Mouse (Mus musculus): ENCODE measurements around the gene Hs6st1. TPM values are rescaled to one million over a fixed set of nuclear protein-coding genes. Genes with fewer than 3 reads are reported as not detected.

Gene Hs6st1
- polyA plus RNA-seq, 1 experiment from 2014 or later = 13.2 TPM

GRCm38 (mm10) chr1:36105917-36106706 is 37.9 kb downstream of the Hs6st1 start:
- Histone ChIP-seq H3K4me2 (no peak overlapping the region), H3K36me3 (replicated peaks) (peaks cover 58% of the 10 kb centered on the region), H3K4me1 (replicated peaks) (peaks cover 6% of the 10 kb centered on the region), H3K9me3 (replicated peaks) (no peaks in the 10 kb centered on the region), H3K27me3 (no peaks in the 10 kb centered on the region), H3K9ac (no peak overlapping the region), H3K4me3 (replicated peaks) (no peak overlapping the region), H3K27ac (replicated peaks) (no peak overlapping the region; the same call in 1 of the 2 replicates)
- ATAC-seq (ENCODE audit: insufficient read depth) = no peak
- WGBS (ENCODE audit: insufficient replicate concordance) = 90% methylated on average over 11 of the region's 11 CpGs

GRCm38 (mm10) chr1:36109987-36110386 is 41.8 kb downstream of the Hs6st1 start:
- no peak overlapping the region for H3K4me2 ChIP-seq
- 66% methylated on average over 4 of the region's 4 CpGs for WGBS (ENCODE audit: insufficient replicate concordance)
- no peaks in the 10 kb centered on the region for H3K9me3 ChIP-seq (replicated peaks)
- peaks cover 20% of the 10 kb centered on the region for H3K36me3 ChIP-seq (replicated peaks)
- no peaks in the 10 kb centered on the region for H3K4me1 ChIP-seq (replicated peaks)
- peaks cover 18% of the 10 kb centered on the region for H3K27me3 ChIP-seq
- no peak overlapping the region for H3K4me3 ChIP-seq (replicated peaks)
- H3K9ac ChIP-seq = no peak overlapping the region
- ATAC-seq (ENCODE audit: insufficient read depth) = no peak
- no peak overlapping the region for H3K27ac ChIP-seq (replicated peaks)

GRCm38 (mm10) chr1:36112665-36113064 is 44.5 kb downstream of the Hs6st1 start:
- no peaks in the 10 kb centered on the region for H3K36me3 ChIP-seq (replicated peaks)
- no peak overlapping the region for H3K9ac ChIP-seq
- H3K4me2 ChIP-seq = no peak overlapping the region
- ATAC-seq (ENCODE audit: insufficient read depth) = no peak
- H3K4me3 ChIP-seq (replicated peaks) = no peak overlapping the region
- H3K9me3 ChIP-seq (replicated peaks) = no peaks in the 10 kb centered on the region
- no peaks in the 10 kb centered on the region for H3K4me1 ChIP-seq (replicated peaks)
- H3K27me3 ChIP-seq = peaks cover 34% of the 10 kb centered on the region
- 79% methylated on average over 3 of the region's 3 CpGs for WGBS (ENCODE audit: insufficient replicate concordance)
- H3K27ac ChIP-seq (replicated peaks) = no peak overlapping the region

- Histone ChIP-seq H3K9me3 (replicated peaks) (no peaks in the 10 kb centered on the region), H3K36me3 (replicated peaks) (no peaks in the 10 kb centered on the region), H3K9ac (no peak overlapping the region), H3K4me2 (no peak overlapping the region), H3K4me1 (replicated peaks) (no peaks in the 10 kb centered on the region), H3K27ac (replicated peaks) (no peak overlapping the region), H3K4me3 (replicated peaks) (no peak overlapping the region), H3K27me3 (peaks cover 40% of the 10 kb centered on the region)
- ATAC-seq (ENCODE audit: insufficient read depth) = no peak
- WGBS (ENCODE audit: insufficient replicate concordance) = 40% methylated on average over 8 of the region's 8 CpGs
These were observed 45.5 kb downstream of the Hs6st1 start for GRCm38 (mm10) chr1:36113670-36114069.

- Histone ChIP-seq H3K36me3 (replicated peaks) (no peaks in the 10 kb centered on the region), H3K9me3 (replicated peaks) (no peaks in the 10 kb centered on the region), H3K27me3 (peaks cover 40% of the 10 kb centered on the region), H3K9ac (no peak overlapping the region), H3K4me3 (replicated peaks) (no peak overlapping the region), H3K4me2 (no peak overlapping the region), H3K4me1 (replicated peaks) (no peaks in the 10 kb centered on the region), H3K27ac (replicated peaks) (no peak overlapping the region)
- no peak for ATAC-seq (ENCODE audit: insufficient read depth)
- WGBS (ENCODE audit: insufficient replicate concordance) = 64% methylated on average over 3 of the region's 3 CpGs
These were observed 46.6 kb downstream of the Hs6st1 start for GRCm38 (mm10) chr1:36114844-36115243.

- Histone ChIP-seq H3K36me3 (replicated peaks) (no peaks in the 10 kb centered on the region), H3K27ac (replicated peaks) (no peak overlapping the region), H3K9me3 (replicated peaks) (no peaks in the 10 kb centered on the region), H3K27me3 (peaks cover 40% of the 10 kb centered on the region), H3K9ac (no peak overlapping the region), H3K4me3 (replicated peaks) (no peak overlapping the region), H3K4me2 (no peak overlapping the region), H3K4me1 (replicated peaks) (no peaks in the 10 kb centered on the region)
- 55% methylated on average over 5 of the region's 5 CpGs for WGBS (ENCODE audit: insufficient replicate concordance)
- no peak for ATAC-seq (ENCODE audit: insufficient read depth)
These were observed 48.3 kb downstream of the Hs6st1 start for GRCm38 (mm10) chr1:36116488-36116887.

- Histone ChIP-seq H3K9ac (no peak overlapping the region), H3K9me3 (replicated peaks) (no peaks in the 10 kb centered on the region), H3K4me1 (replicated peaks) (no peaks in the 10 kb centered on the region), H3K4me3 (replicated peaks) (no peak overlapping the region), H3K4me2 (no peak overlapping the region), H3K27me3 (peaks cover 38% of the 10 kb centered on the region), H3K27ac (replicated peaks) (no peak overlapping the region), H3K36me3 (replicated peaks) (no peaks in the 10 kb centered on the region)
- no peak for ATAC-seq (ENCODE audit: insufficient read depth)
- WGBS (ENCODE audit: insufficient replicate concordance) = 68% methylated on average over 9 of the region's 9 CpGs
These were observed 50.0 kb downstream of the Hs6st1 start for GRCm38 (mm10) chr1:36118061-36118685.

GRCm38 (mm10) chr1:36118958-36119357 is 50.8 kb downstream of the Hs6st1 start:
- Histone ChIP-seq H3K27ac (replicated peaks) (no peak overlapping the region), H3K4me2 (no peak overlapping the region), H3K4me1 (replicated peaks) (no peaks in the 10 kb centered on the region), H3K27me3 (peaks cover 32% of the 10 kb centered on the region), H3K4me3 (replicated peaks) (no peak overlapping the region), H3K36me3 (replicated peaks) (no peaks in the 10 kb centered on the region), H3K9ac (no peak overlapping the region), H3K9me3 (replicated peaks) (no peaks in the 10 kb centered on the region)
- WGBS (ENCODE audit: insufficient replicate concordance) = 70% methylated on average over 3 of the region's 3 CpGs
- ATAC-seq (ENCODE audit: insufficient read depth) = no peak

GRCm38 (mm10) chr1:36119426-36119825 is 51.2 kb downstream of the Hs6st1 start:
- Histone ChIP-seq H3K4me2 (no peak overlapping the region), H3K4me3 (replicated peaks) (no peak overlapping the region), H3K27ac (replicated peaks) (no peak overlapping the region), H3K9me3 (replicated peaks) (no peaks in the 10 kb centered on the region), H3K36me3 (replicated peaks) (no peaks in the 10 kb centered on the region), H3K4me1 (replicated peaks) (no peaks in the 10 kb centered on the region), H3K9ac (no peak overlapping the region), H3K27me3 (peaks cover 27% of the 10 kb centered on the region)
- 78% methylated on average over 4 of the region's 4 CpGs for WGBS (ENCODE audit: insufficient replicate concordance)
- no peak for ATAC-seq (ENCODE audit: insufficient read depth)

- Histone ChIP-seq H3K9me3 (replicated peaks) (no peaks in the 10 kb centered on the region), H3K4me1 (replicated peaks) (no peaks in the 10 kb centered on the region), H3K4me3 (replicated peaks) (no peak overlapping the region), H3K9ac (no peak overlapping the region), H3K4me2 (no peak overlapping the region), H3K27ac (replicated peaks) (no peak overlapping the region), H3K36me3 (replicated peaks) (no peaks in the 10 kb centered on the region), H3K27me3 (peaks cover 12% of the 10 kb centered on the region; the same call in 1 of the 2 replicates)
- ATAC-seq (ENCODE audit: insufficient read depth) = no peak
- WGBS (ENCODE audit: insufficient replicate concordance) = 68% methylated on average over 8 of the region's 8 CpGs
These were observed 53.0 kb downstream of the Hs6st1 start for GRCm38 (mm10) chr1:36121172-36121571.

- ATAC-seq (ENCODE audit: insufficient read depth) = no peak
- peaks cover 32% of the 10 kb centered on the region for H3K4me1 ChIP-seq (replicated peaks)
These were observed 56.9 kb downstream of the Hs6st1 start for GRCm38 (mm10) chr1:36125076-36125475.

More at GRCm38 (mm10) chr1:36125076-36125475, 56.9 kb downstream of the Hs6st1 start:
- no peaks in the 10 kb centered on the region for H3K36me3 ChIP-seq (replicated peaks)
- H3K27ac ChIP-seq (replicated peaks) = no peak overlapping the region
- H3K27me3 ChIP-seq = no peaks in the 10 kb centered on the region
- H3K9ac ChIP-seq = no peak overlapping the region
- no peaks in the 10 kb centered on the region for H3K9me3 ChIP-seq (replicated peaks)
- WGBS (ENCODE audit: insufficient replicate concordance) = 64% methylated on average over 7 of the region's 7 CpGs
- no peak overlapping the region for H3K4me3 ChIP-seq (replicated peaks)
- no peak overlapping the region for H3K4me2 ChIP-seq

All from liver, embryonic 15.5 days (tissue).